Mouse (Mus musculus): ENCODE measurements around the gene Vmn1r235. TPM values are rescaled to one million over a fixed set of nuclear protein-coding genes. Genes with fewer than 3 reads are reported as not detected.
"Not testable (repeated sequence)": the region's sequence is repeated elsewhere in the genome, so short reads cannot be mapped to it uniquely, and the experiment has no call there.

The Vmn1r235 gene
- total RNA-seq (2012; rRNA removed) (not detected in 2 replicates), total RNA-seq (2014; rRNA removed) (not detected in 2 replicates), polyA plus RNA-seq (2012; ENCODE audit: insufficient read length, low read depth) (not detected in 2 replicates)

DNA sequence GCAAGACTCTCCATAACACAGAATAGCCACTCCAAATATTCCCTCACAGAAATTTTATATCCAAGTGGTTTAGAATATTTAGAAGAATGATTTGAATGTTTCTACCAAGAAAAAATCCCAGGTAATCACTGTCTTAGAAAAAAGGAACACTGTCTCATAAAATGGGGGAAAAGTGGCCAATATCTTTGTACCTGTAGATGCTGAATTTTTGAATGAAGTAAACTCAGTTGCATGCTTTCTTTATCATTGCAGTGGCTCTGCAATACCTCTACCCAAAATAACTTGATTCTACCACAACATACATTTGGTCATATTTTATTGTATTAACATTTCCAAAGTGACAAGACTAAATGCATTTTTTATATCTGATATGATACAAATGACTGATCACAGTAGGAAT lies at the start of gene Vmn1r235:
Vmn1r235 (plus strand) TSS at position 301 of the 400 bp plus-strand sequence.
- no peak for TF ChIP-seq UBTF (IDR thresholded peaks at IDR 0.05; ENCODE audit: low read depth, low read length)
- no peak for TF ChIP-seq USF2 (conservative IDR thresholded peaks at IDR 0.05; ENCODE audit: low read depth, low read length)
- no peak for TF ChIP-seq E2F4 (IDR thresholded peaks at IDR 0.05; ENCODE audit: insufficient replicate concordance, low read depth, low read length)
- no peak for TF ChIP-seq MAX (IDR thresholded peaks at IDR 0.05; ENCODE audit: low read length)
- no peak for TF ChIP-seq PAX5 (IDR thresholded peaks at IDR 0.05; ENCODE audit: low read length)
- TF ChIP-seq USF1 (IDR thresholded peaks at IDR 0.05; ENCODE audit: low read depth, low read length) = no peak
- TF ChIP-seq RAD21 (IDR thresholded peaks at IDR 0.05; ENCODE audit: low read depth, low read length) = no peak
- no peak for TF ChIP-seq JUN (IDR thresholded peaks at IDR 0.05; ENCODE audit: insufficient read depth, low read depth, low read length)
- TF ChIP-seq MYC (IDR thresholded peaks at IDR 0.05; ENCODE audit: low read depth, low read length) = no peak
- TF ChIP-seq MAFK (IDR thresholded peaks at IDR 0.05; ENCODE audit: insufficient replicate concordance, low read length) = no peak
- no peak for TF ChIP-seq SIN3A (IDR thresholded peaks at IDR 0.05; ENCODE audit: low read length)
- no peak for TF ChIP-seq ZNF384 (IDR thresholded peaks at IDR 0.05; ENCODE audit: low read depth, low read length)
- no peak for TF ChIP-seq POLR2AphosphoS2 (IDR thresholded peaks at IDR 0.05; ENCODE audit: low read depth, low read length)
- TF ChIP-seq TBP (conservative IDR thresholded peaks at IDR 0.05; ENCODE audit: low read depth, low read length) = no peak
- TF ChIP-seq NELFE (IDR thresholded peaks at IDR 0.05; ENCODE audit: low read depth, low read length) = no peak
- TF ChIP-seq HCFC1 (IDR thresholded peaks at IDR 0.05; ENCODE audit: low read depth, low read length) = no peak
- TF ChIP-seq CHD2 (IDR thresholded peaks at IDR 0.05; ENCODE audit: low read length) = no peak
- dilution Hi-C loops (cut with MboI; ENCODE audit: extremely low pct_ligation_motif_present, extremely low pct_unique_long_range_greater_than_20kb, low sequenced_read_pairs) = no loop called here
- Histone ChIP-seq H3K4me3 (replicated peaks in 1 of 3; ENCODE audit: low read depth in 2 of 3, low read length in 2 of 3, poor library complexity in 1 of 3) (no peak within 1 kb of the TSS), H3K36me3 (replicated peaks in 1 of 2; ENCODE audit: control insufficient read depth in 1 of 2, insufficient read depth in 1 of 2, low read length in 1 of 2) (no peaks in the 10 kb centered on the region), H3K4me2 (ENCODE audit: insufficient read depth, low read depth, poor library complexity, severe bottlenecking) (no peak within 1 kb of the TSS), H3K27ac (ENCODE audit: insufficient read depth, low read depth) (no peak within 1 kb of the TSS), H3K79me2 (replicated peaks; ENCODE audit: control insufficient read depth, extremely low read depth, insufficient read depth, poor library complexity, severe bottlenecking) (no peaks in the 10 kb centered on the region), H3K9me3 (replicated peaks; ENCODE audit: low read length) (no peaks in the 10 kb centered on the region), H3K9ac (ENCODE audit: insufficient read depth, low read depth) (no peak within 1 kb of the TSS), H3K27me3 (replicated peaks) (peaks cover 5% of the 10 kb centered on the region), H3K4me1 (ENCODE audit: control insufficient read depth in 1 of 2, insufficient read depth in 2 of 2) (no peaks in the 10 kb centered on the region)
- no peak for DNase-seq (ENCODE audit: extremely low read depth)
- in situ Hi-C loops (cut with MboI; ENCODE audit: low pct_ligation_motif_present, low pct_unique_long_range_greater_than_20kb, low sequenced_read_pairs) = no loop called here

DNA sequence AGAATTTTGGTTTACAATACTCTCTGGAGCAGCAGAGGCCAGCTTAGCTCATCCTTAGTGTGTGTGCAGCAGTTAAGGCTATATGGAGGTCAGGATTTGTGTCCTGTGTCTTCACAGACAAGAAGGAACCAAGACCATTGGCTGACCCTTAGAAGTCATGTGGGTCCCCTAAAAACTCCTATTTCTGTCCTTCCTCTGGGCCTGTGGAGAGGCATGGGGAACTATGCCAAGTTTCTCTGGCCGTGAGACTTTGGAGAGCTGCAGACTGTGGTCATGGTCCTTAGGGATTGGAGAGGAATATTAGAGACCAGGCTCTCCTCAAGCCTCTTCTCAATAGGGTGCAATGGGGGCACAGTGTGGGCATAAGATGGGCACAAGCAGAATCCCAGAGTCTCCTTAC lies 45.1 kb upstream of the Vmn1r235 start:
- dilution Hi-C loops (cut with MboI; ENCODE audit: extremely low pct_ligation_motif_present, extremely low pct_unique_long_range_greater_than_20kb, low sequenced_read_pairs); H3K4me3 ChIP-seq (replicated peaks in 1 of 3; ENCODE audit: low read depth in 2 of 3, low read length in 2 of 3, poor library complexity in 1 of 3); in situ Hi-C loops (cut with MboI; ENCODE audit: low pct_ligation_motif_present, low pct_unique_long_range_greater_than_20kb, low sequenced_read_pairs); H3K4me2 ChIP-seq (ENCODE audit: insufficient read depth, low read depth, poor library complexity, severe bottlenecking); H3K79me2 ChIP-seq (replicated peaks; ENCODE audit: control insufficient read depth, extremely low read depth, insufficient read depth, poor library complexity, severe bottlenecking); DNase-seq (ENCODE audit: extremely low read depth); H3K9ac ChIP-seq (ENCODE audit: insufficient read depth, low read depth); H3K36me3 ChIP-seq (replicated peaks in 1 of 2; ENCODE audit: control insufficient read depth in 1 of 2, insufficient read depth in 1 of 2, low read length in 1 of 2); H3K27ac ChIP-seq (ENCODE audit: insufficient read depth, low read depth); H3K4me1 ChIP-seq (ENCODE audit: control insufficient read depth in 1 of 2, insufficient read depth in 2 of 2); H3K9me3 ChIP-seq (replicated peaks; ENCODE audit: low read length); H3K27me3 ChIP-seq (replicated peaks): not testable (repeated sequence)
